Mouse (Mus musculus) testis, adult 2 months (tissue): ENCODE data around the gene Mrpl42.

Experiments
- CTCF ChIP-seq: fragments of 200-500 bp; IDR thresholded peaks from 2 replicates; pipeline ENCODE4 v1.5.1; 2012; ENCODE audit warnings: low read depth, mild to moderate bottlenecking, inconsistent platforms, low read length, moderate library complexity; ENCODE audit not compliant: control insufficient read depth, insufficient read depth, insufficient replicate concordance
- POLR2A ChIP-seq: fragments of 200-500 bp; IDR thresholded peaks from 2 replicates; pipeline ENCODE4 v1.6.1; 2012; ENCODE audit warnings: low read depth, mild to moderate bottlenecking, inconsistent platforms, low read length, moderate library complexity; ENCODE audit not compliant: control insufficient read depth

GRCm38 (mm10) chr10:95489653-95490052 lies 12.1 kb downstream of the Mrpl42 start:
- TF ChIP-seq POLR2A: no peak
- peak; percentile 23; the same call in 1 of the 2 replicates for TF ChIP-seq CTCF
